In the genomic region with DNA sequence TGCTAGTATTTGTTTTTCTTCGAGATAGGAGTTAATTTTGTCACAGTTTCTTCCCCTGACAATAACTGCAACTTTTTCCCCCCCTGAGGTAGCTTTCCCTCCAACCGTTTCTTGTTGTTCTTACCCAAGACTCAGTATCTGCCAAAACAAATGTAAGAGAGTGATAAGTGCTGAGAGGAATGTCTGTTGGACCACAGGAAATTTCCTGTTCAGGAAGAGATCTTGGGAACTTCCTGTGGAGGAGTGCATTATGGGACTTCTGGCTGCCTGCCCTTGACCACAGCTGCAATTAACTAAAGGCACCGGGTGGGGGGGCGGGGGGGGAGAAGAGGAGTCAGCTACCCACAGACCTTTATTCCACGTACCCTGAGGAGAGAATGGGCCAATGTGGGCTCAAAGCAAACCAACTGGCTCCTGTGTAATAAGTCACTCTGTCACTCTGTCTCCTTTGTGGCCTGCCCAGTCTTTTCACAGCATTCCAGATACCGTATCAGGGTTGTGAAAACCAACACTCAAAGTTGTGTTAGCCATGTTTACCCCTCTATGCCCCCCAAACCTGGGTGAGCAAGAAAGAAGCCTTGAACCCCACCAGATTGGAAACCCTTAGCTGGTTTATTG, we compare ENCODE assay signal across 9 mouse cellular contexts.
DNase-seq lines count a peak whose midpoint lies in the region; ATAC-seq lines count a peak whose summit lies in the region.
"Had no signal": no experiment of that assay in that cellular context is flagged by ENCODE, and none has a peak within 500 bp of the region (broad histone marks: within the 10 kb centered on the region; RNA-seq: fewer than 3 reads in every experiment).

No protein-coding gene starts in this region.

- no peaks in the 10 kb centered on the region for H3K27me3 ChIP-seq in embryonic facial prominence, embryonic 14.5 days (replicated peaks; ENCODE audit: control insufficient read depth, insufficient read depth, low read length)
- H3K27me3 ChIP-seq in lung, embryonic 16.5 days (ENCODE audit: control insufficient read depth, insufficient read depth, low read depth, low read length) = no peaks in the 10 kb centered on the region
- no peaks in the 10 kb centered on the region for H3K27me3 ChIP-seq in hindbrain, embryonic 13.5 days
- H3K27me3 ChIP-seq: limb, embryonic 13.5 days had no signal

- H3K36me3 ChIP-seq in embryonic facial prominence, embryonic 14.5 days (ENCODE audit: control insufficient read depth, insufficient read depth, low read length) = no peaks in the 10 kb centered on the region
- no peaks in the 10 kb centered on the region for H3K36me3 ChIP-seq in lung, embryonic 16.5 days (ENCODE audit: control insufficient read depth, insufficient read depth, low read length)
- no peaks in the 10 kb centered on the region for H3K36me3 ChIP-seq in hindbrain, embryonic 13.5 days
- H3K36me3 ChIP-seq: limb, embryonic 13.5 days had no signal

- H3K4me1 ChIP-seq in embryonic facial prominence, embryonic 14.5 days (ENCODE audit: control insufficient read depth, insufficient read depth, low read length) = peaks cover 28% of the 10 kb centered on the region
- H3K4me1 ChIP-seq in lung, embryonic 16.5 days (replicated peaks; ENCODE audit: control insufficient read depth, insufficient read depth, low read length) = peaks cover 70% of the 10 kb centered on the region
- peaks cover 32% of the 10 kb centered on the region for H3K4me1 ChIP-seq in hindbrain, embryonic 13.5 days (replicated peaks)

- no peaks in the 10 kb centered on the region for H3K9me3 ChIP-seq in embryonic facial prominence, embryonic 14.5 days (ENCODE audit: control insufficient read depth, low read length)
- H3K9me3 ChIP-seq in lung, embryonic 16.5 days (ENCODE audit: control insufficient read depth, low read length) = no peaks in the 10 kb centered on the region
- no peaks in the 10 kb centered on the region for H3K9me3 ChIP-seq in hindbrain, embryonic 13.5 days
- H3K9me3 ChIP-seq: limb, embryonic 13.5 days had no signal

- no peak overlapping the region for H3K4me2 ChIP-seq in embryonic facial prominence, embryonic 14.5 days (ENCODE audit: low read depth, low read length)
- H3K4me2 ChIP-seq in lung, embryonic 16.5 days (ENCODE audit: low read depth, low read length) = no peak overlapping the region
- H3K4me2 ChIP-seq in hindbrain, embryonic 13.5 days = no peak overlapping the region
- H3K4me2 ChIP-seq: limb, embryonic 13.5 days had no signal

- no peak for ATAC-seq in embryonic facial prominence, embryonic 14.5 days (ENCODE audit: low read depth)
- ATAC-seq in lung, embryonic 16.5 days (ENCODE audit: low read depth) = no peak
- no peak for ATAC-seq in erythroblast, adult 5-6 weeks (replicated peaks; ENCODE audit: low FRiP score, poor library complexity, severe bottlenecking)
- ATAC-seq in hindbrain, embryonic 13.5 days (ENCODE audit: low FRiP score) = no peak

- no peak overlapping the region for H3K4me3 ChIP-seq in embryonic facial prominence, embryonic 14.5 days (ENCODE audit: low read depth, low read length)
- no peak overlapping the region for H3K4me3 ChIP-seq in lung, embryonic 16.5 days (ENCODE audit: low read length)
- H3K4me3 ChIP-seq in hindbrain, embryonic 13.5 days = no peak overlapping the region
- H3K4me3 ChIP-seq: limb, embryonic 13.5 days had no signal

- H3K27ac ChIP-seq in embryonic facial prominence, embryonic 14.5 days (replicated peaks; ENCODE audit: low read depth, low read length) = peak overlapping the region; percentile 35
- H3K27ac ChIP-seq in lung, embryonic 16.5 days (ENCODE audit: low read length) = peak overlapping the region; percentile 77
- no peak overlapping the region for H3K27ac ChIP-seq in hindbrain, embryonic 13.5 days
- H3K27ac ChIP-seq: limb, embryonic 13.5 days had no signal

- WGBS in embryonic facial prominence, embryonic 14.5 days = 40% methylated on average over 5 of the region's 6 CpGs
- 20% methylated on average over 6 of the region's 6 CpGs for WGBS in lung, embryonic 16.5 days
- WGBS in hindbrain, embryonic 13.5 days = 59% methylated on average over 6 of the region's 6 CpGs

- peak; percentile 44 for DNase-seq in adrenal gland, postnatal 10 days
- DNase-seq in adrenal gland, adult 8-10 months = no peak
- peak; percentile 67 for DNase-seq in embryonic facial prominence, embryonic 14.5 days (ENCODE audit: low spot score)
- peak; percentile 60 for DNase-seq in kidney, adult 11 months
- no peak for DNase-seq in right cerebral cortex, postnatal 10 days (ENCODE audit: low spot score in 2 of 2)

- H3K9ac ChIP-seq in embryonic facial prominence, embryonic 14.5 days (ENCODE audit: low read depth, low read length) = no peak overlapping the region
- no peak overlapping the region for H3K9ac ChIP-seq in lung, embryonic 16.5 days (ENCODE audit: low read length)
- H3K9ac ChIP-seq in hindbrain, embryonic 13.5 days = no peak overlapping the region
- H3K9ac ChIP-seq: limb, embryonic 13.5 days had no signal

Comparison
In these comparisons a context has a peak if more than half of its experiments do, and no peak if none do; other contexts are left out.
1. DNase-seq: peak in adrenal gland, postnatal 10 days (single experiment), embryonic facial prominence, embryonic 14.5 days (single experiment) and kidney, adult 11 months (single experiment); none in adrenal gland, adult 8-10 months (single experiment) and right cerebral cortex, postnatal 10 days (0 of 2).